ENCODE assay signal across 10 mouse cellular contexts in the genomic region with DNA sequence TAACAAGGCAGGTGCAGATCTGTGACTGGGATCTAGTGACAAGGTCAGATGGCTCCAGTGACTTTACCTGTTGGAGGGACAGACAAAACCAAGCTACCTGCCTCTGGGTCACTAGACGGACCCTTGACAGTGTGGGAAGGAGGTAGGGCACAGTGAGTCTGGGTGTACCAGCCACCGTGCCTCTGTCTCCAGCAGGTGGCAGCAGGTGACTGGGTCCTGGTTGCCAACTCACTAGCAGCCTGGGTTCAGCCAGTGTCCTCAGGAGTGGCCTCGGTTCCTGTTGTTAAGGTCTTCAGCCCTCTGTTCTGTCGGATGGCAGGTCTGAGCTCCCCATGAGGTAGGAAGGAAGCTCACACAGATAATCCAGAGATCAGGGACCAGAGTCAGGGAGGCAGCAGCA. TPM values are rescaled to one million over a fixed set of nuclear protein-coding genes. Genes with fewer than 3 reads are reported as not detected.
DNase-seq lines count a peak whose midpoint lies in the region; ATAC-seq and TF ChIP-seq lines count a peak whose summit lies in the region.
"Had no signal": no experiment of that assay in that cellular context is flagged by ENCODE, and none has a peak within 500 bp of the region (broad histone marks: within the 10 kb centered on the region; RNA-seq: fewer than 3 reads in every experiment).

No protein-coding gene starts in this region.

- DNase-seq in 416B (ENCODE audit: low read depth) (peak; percentile 60), adipocyte (ENCODE audit: low spot score) (peak; percentile 36)
- peak; percentile 90 for DNase-seq in embryo, embryonic 10 days (ENCODE audit: low spot score)
- DNase-seq in heart, postnatal 14 days, result peak; percentile 45 to 72
- peak; percentile 65 to 84 for DNase-seq in layer of hippocampus, adult 2 months (ENCODE audit: low spot score in 2 of 2)
- DNase-seq in lung, postnatal 0 days (ENCODE audit: low spot score), result peak; percentile 18
- DNase-seq in retina, postnatal 1 day, result peak; percentile 81
- no peak for DNase-seq in T-cell, adult 2 months (ENCODE audit: low spot score)

- no peaks in the 10 kb centered on the region for H3K36me3 ChIP-seq in lung, postnatal 0 days (ENCODE audit: insufficient read depth, low read length)
- H3K36me3 ChIP-seq: embryonic facial prominence, embryonic 12.5 days; neural tube, embryonic 12.5 days had no signal

- no peak overlapping the region for H3K27ac ChIP-seq in layer of hippocampus, adult 2 months
- H3K27ac ChIP-seq in lung, postnatal 0 days (ENCODE audit: low read length), result no peak overlapping the region
- H3K27ac ChIP-seq: embryonic facial prominence, embryonic 12.5 days; neural tube, embryonic 12.5 days had no signal

- no peaks in the 10 kb centered on the region for H3K9me3 ChIP-seq in lung, postnatal 0 days (ENCODE audit: low read length)
- H3K9me3 ChIP-seq: embryonic facial prominence, embryonic 12.5 days; neural tube, embryonic 12.5 days had no signal

- no peak for ATAC-seq in lung, postnatal 0 days

- WGBS in lung, postnatal 0 days, result 2% methylated on average over 4 of the region's 4 CpGs

- intact Hi-C loops in heart, postnatal 14 days (cut with DNase I), result loop anchor here (5.0 to 10.0 kb wide), 2 partner anchors 155 to 798 kb away; no protein-coding TSS in a partner anchor

- no peak overlapping the region for H3K4me2 ChIP-seq in lung, postnatal 0 days (replicated peaks; ENCODE audit: low read depth, low read length)
- H3K4me2 ChIP-seq: embryonic facial prominence, embryonic 12.5 days; neural tube, embryonic 12.5 days had no signal

- H3K4me1 ChIP-seq in lung, postnatal 0 days (ENCODE audit: insufficient read depth, low read depth, low read length), result no peaks in the 10 kb centered on the region
- H3K4me1 ChIP-seq: embryonic facial prominence, embryonic 12.5 days; neural tube, embryonic 12.5 days had no signal

- no peaks in the 10 kb centered on the region for H3K27me3 ChIP-seq in lung, postnatal 0 days (replicated peaks; ENCODE audit: insufficient read depth, low read length)
- H3K27me3 ChIP-seq: neural tube, embryonic 12.5 days had no signal

- peak; percentile 93 for TF ChIP-seq CTCF in layer of hippocampus, adult 2 months (conservative IDR thresholded peaks at IDR 0.05)
- peak; percentile 88 for TF ChIP-seq CTCF in lung, postnatal 0 days (IDR thresholded peaks at IDR 0.05)

- H3K4me3 ChIP-seq in layer of hippocampus, adult 2 months, result no peak overlapping the region
- no peak overlapping the region for H3K4me3 ChIP-seq in lung, postnatal 0 days (ENCODE audit: low read depth, low read length)
- H3K4me3 ChIP-seq: embryonic facial prominence, embryonic 12.5 days; neural tube, embryonic 12.5 days had no signal

- TF ChIP-seq EP300 in lung, postnatal 0 days (IDR thresholded peaks at IDR 0.05), result no peak

- H3K9ac ChIP-seq in lung, postnatal 0 days (replicated peaks; ENCODE audit: low read depth), result no peak overlapping the region
- H3K9ac ChIP-seq: embryonic facial prominence, embryonic 12.5 days; neural tube, embryonic 12.5 days had no signal

RNA-seq across cellular contexts. Expression of a gene that starts 43.9 kb away (rescaled TPM):
- total RNA-seq in heart, postnatal 14 days (2021), result not detected
- not detected for total RNA-seq in layer of hippocampus, adult 2 months (2021)
- not detected in 2 replicates for polyA plus RNA-seq in lung, postnatal 0 days (2015; fragmentation: Nextera tagmentation; extraction: Ambion mirVana)
